Mouse (Mus musculus): Measurements from ENCODE around the gene Adrm1.

- TF ChIP-seq CTCF (IDR thresholded peaks at IDR 0.05) (no peak), POLR2A (IDR thresholded peaks at IDR 0.05; ENCODE audit: insufficient read depth, low read depth, low read length) (no peak), EP300 (IDR thresholded peaks at IDR 0.05; ENCODE audit: insufficient read depth, low read depth, low read length) (no peak)
These were observed 26.2 kb downstream of the Adrm1 start for GRCm38 (mm10) chr2:180197323-180198037.
